Comparison of ENCODE assay signal across 23 mouse cellular contexts in genomic region chr17:44554941-44555340, GRCm38 (mm10).
DNase-seq lines count a peak whose midpoint lies in the region; ATAC-seq and TF ChIP-seq lines count a peak whose summit lies in the region.
"Had no signal": no experiment of that assay in that cellular context is flagged by ENCODE, and none has a peak within 500 bp of the region (broad histone marks: within the 10 kb centered on the region; RNA-seq: fewer than 3 reads in every experiment).

No protein-coding gene starts in this region.

- peaks cover 8% of the 10 kb centered on the region for H3K4me1 ChIP-seq in embryonic fibroblast, embryonic 13.5 days (ENCODE audit: control insufficient read depth, insufficient read depth, low read length)
- no peaks in the 10 kb centered on the region for H3K4me1 ChIP-seq in forebrain, embryonic 15.5 days
- H3K4me1 ChIP-seq: forebrain, embryonic 13.5 days had no signal

- WGBS in forebrain, embryonic 15.5 days = 87% methylated on average over 4 of the region's 4 CpGs

- no peak for TF ChIP-seq POLR2A in embryonic fibroblast, embryonic 13.5 days (IDR thresholded peaks at IDR 0.05; ENCODE audit: low read depth, low read length)

- peak overlapping the region; percentile 61; the same call in 1 of the 2 replicates for H3K27ac ChIP-seq in embryonic fibroblast, embryonic 13.5 days (ENCODE audit: insufficient read depth, low read length)
- H3K27ac ChIP-seq in forebrain, embryonic 15.5 days (replicated peaks) = no peak overlapping the region
- H3K27ac ChIP-seq: embryonic facial prominence, embryonic 13.5 days; embryonic facial prominence, embryonic 15.5 days; forebrain, embryonic 13.5 days had no signal

- H3K9me3 ChIP-seq in forebrain, embryonic 15.5 days = no peaks in the 10 kb centered on the region
- H3K9me3 ChIP-seq: embryonic facial prominence, embryonic 13.5 days; embryonic facial prominence, embryonic 15.5 days; forebrain, embryonic 13.5 days had no signal

- no peak overlapping the region for H3K4me3 ChIP-seq in embryonic fibroblast, embryonic 13.5 days (ENCODE audit: insufficient read depth, low read length)
- H3K4me3 ChIP-seq in forebrain, embryonic 15.5 days = no peak overlapping the region
- H3K4me3 ChIP-seq: embryonic facial prominence, embryonic 13.5 days; embryonic facial prominence, embryonic 15.5 days; forebrain, embryonic 13.5 days had no signal

- no peak for TF ChIP-seq CTCF in embryonic fibroblast, embryonic 13.5 days (IDR thresholded peaks at IDR 0.05; ENCODE audit: borderline replicate concordance, insufficient read depth, low read length)

- no peak overlapping the region for H3K9ac ChIP-seq in forebrain, embryonic 15.5 days (replicated peaks)
- H3K9ac ChIP-seq: embryonic facial prominence, embryonic 13.5 days; embryonic facial prominence, embryonic 15.5 days; forebrain, embryonic 13.5 days had no signal

- no peak overlapping the region for H3K4me2 ChIP-seq in forebrain, embryonic 15.5 days (replicated peaks)
- H3K4me2 ChIP-seq: embryonic facial prominence, embryonic 13.5 days; embryonic facial prominence, embryonic 15.5 days; forebrain, embryonic 13.5 days had no signal

- no peaks in the 10 kb centered on the region for H3K27me3 ChIP-seq in forebrain, embryonic 15.5 days
- H3K27me3 ChIP-seq: CH12.LX; embryonic facial prominence, embryonic 13.5 days; embryonic facial prominence, embryonic 15.5 days; forebrain, embryonic 13.5 days had no signal

- ATAC-seq in forebrain, embryonic 15.5 days (replicated peaks) = no peak
- ATAC-seq: CD4-positive, CD25-positive, alpha-beta regulatory T cell, adult 4 months; forebrain, embryonic 13.5 days; forebrain, embryonic 16.5 days had no signal

- H3K36me3 ChIP-seq in forebrain, embryonic 15.5 days = no peaks in the 10 kb centered on the region
- H3K36me3 ChIP-seq: embryonic facial prominence, embryonic 13.5 days; embryonic facial prominence, embryonic 15.5 days; G1E had no signal

- peak; percentile 59 for DNase-seq in NIH3T3 (ENCODE audit: low read depth)
- DNase-seq in heart, adult 9 months (ENCODE audit: low spot score in 2 of 2) = no peak
- DNase-seq in Muller cell, postnatal 12 days (ENCODE audit: inconsistent ontology term) = no peak
- DNase-seq: adrenal gland, adult 2 months; adrenal gland, postnatal 10 days; adrenal gland, postnatal 25 days; B cell, adult 2 months; cerebellum, adult 11 months; cerebellum, adult 18-20 months; cerebellum, adult 8-10 months; cerebellum, adult 9-11 months; cerebellum, postnatal 14 days; cerebellum, postnatal 36 days; embryo, embryonic 11 days had no signal
